Mouse (Mus musculus): ENCODE results near the gene Furin.

GRCm38 (mm10) chr7:80401041-80401859, 4.0 kb downstream of the Furin start:
- no peak for TF ChIP-seq CTCF (IDR thresholded peaks at IDR 0.05; ENCODE audit: low read depth)
- TF ChIP-seq EP300 (IDR thresholded peaks at IDR 0.05; ENCODE audit: low read depth) = no peak
